Mouse (Mus musculus): ENCODE results near the gene Coq10b. TPM values are rescaled to one million over a fixed set of nuclear protein-coding genes. Genes with fewer than 3 reads are reported as not detected.

The Coq10b gene
- polyA plus RNA-seq, 1 experiment: 6.6 TPM

DNA sequence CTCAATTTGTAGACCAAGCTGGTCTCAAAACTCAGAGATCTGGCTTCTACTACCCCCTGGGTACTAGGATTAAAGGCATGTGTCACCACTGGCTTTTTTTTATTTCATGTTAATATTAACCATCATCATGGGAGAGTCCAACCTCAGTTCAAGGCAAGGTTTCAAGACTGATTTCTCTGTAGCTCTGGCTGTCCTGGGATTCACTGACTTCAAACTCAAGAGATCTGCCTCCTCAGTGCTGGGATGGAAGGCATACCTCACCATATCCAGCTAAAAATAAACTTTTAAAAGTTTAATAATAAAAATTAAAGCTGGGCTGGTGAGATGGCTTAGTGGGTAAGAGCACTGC is 23.8 kb downstream of the Coq10b start:
- Histone ChIP-seq H3K27me3 (ENCODE audit: control insufficient read depth, insufficient read depth, low read length) (no peaks in the 10 kb centered on the region), H3K4me3 (ENCODE audit: low read depth, low read length) (no peak overlapping the region), H3K4me1 (ENCODE audit: control insufficient read depth, insufficient read depth, insufficient read length, low read length) (no peaks in the 10 kb centered on the region), H3K27ac (ENCODE audit: insufficient read depth, low read depth, low read length) (no peak overlapping the region), H3K36me3 (ENCODE audit: control insufficient read depth, insufficient read depth, low read length) (peaks cover 36% of the 10 kb centered on the region)
- TF ChIP-seq CTCF (IDR thresholded peaks at IDR 0.05; ENCODE audit: extremely low read depth, insufficient read length, insufficient replicate concordance, low read depth, low read length) (no peak), POLR2A (IDR thresholded peaks at IDR 0.05; ENCODE audit: low read depth, low read length) (no peak)

DNA sequence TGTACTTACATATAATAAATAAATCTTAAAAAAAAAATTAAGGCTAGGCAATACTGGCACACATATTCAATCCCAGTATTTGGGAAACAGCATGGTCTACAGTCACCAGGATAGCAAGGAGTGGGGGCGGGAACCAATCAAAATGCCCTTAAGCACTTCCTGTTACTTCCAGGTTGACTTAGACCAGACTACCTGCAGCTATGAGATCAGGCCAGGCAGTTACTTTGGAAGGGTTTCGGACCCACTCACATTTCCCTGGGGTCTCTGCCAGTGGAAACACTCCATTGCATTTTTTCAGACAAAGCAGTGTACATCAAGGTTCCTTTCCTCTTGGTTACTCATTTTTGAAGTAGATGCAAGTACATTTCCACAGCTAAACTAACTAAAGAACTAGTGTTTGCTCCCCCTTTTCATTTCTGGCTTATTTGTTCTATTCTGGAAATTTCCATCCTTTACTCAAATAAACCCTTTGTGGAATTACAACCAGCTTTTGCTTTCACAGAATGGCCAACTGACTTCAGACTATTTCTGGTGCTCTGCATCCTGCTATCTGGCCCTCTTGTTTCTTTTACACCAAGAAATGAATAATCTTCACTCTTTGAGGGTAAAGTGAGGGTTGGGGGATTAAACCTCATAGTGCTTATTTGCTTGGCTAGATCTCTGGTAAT is 24.4 kb downstream of the Coq10b start:
- no peak for TF ChIP-seq POLR2A (IDR thresholded peaks at IDR 0.05; ENCODE audit: low read depth, low read length)
- no peak for TF ChIP-seq CTCF (IDR thresholded peaks at IDR 0.05; ENCODE audit: extremely low read depth, insufficient read length, insufficient replicate concordance, low read depth, low read length)
- Histone ChIP-seq H3K27me3 (ENCODE audit: control insufficient read depth, insufficient read depth, low read length) (no peaks in the 10 kb centered on the region), H3K27ac (ENCODE audit: insufficient read depth, low read depth, low read length) (no peak overlapping the region), H3K4me3 (ENCODE audit: low read depth, low read length) (no peak overlapping the region), H3K36me3 (ENCODE audit: control insufficient read depth, insufficient read depth, low read length) (peaks cover 33% of the 10 kb centered on the region), H3K4me1 (ENCODE audit: control insufficient read depth, insufficient read depth, insufficient read length, low read length) (no peaks in the 10 kb centered on the region)
- WGBS: 89% methylated on average over 2 of the region's 2 CpGs

DNA sequence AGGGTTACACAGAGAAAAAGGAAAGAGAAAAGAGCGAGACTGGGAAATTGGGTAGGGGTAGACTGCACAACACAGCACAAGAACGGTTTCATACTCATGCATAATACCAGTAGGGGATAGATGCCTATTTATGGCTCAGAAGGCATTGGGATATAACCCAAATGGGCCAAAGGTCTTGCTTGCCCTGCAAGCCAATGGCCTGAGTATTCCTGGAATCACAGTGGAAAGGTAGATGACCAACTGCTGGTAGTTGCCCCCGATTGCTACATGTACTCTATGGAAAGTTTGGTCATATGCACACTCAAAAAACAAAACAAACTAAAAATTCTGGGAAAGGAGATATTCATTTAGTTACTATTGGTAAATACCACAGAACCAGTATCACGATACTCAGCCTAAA is 27.1 kb downstream of the Coq10b start:
- H3K4me3 ChIP-seq (ENCODE audit: low read depth, low read length): no peak overlapping the region
- H3K27me3 ChIP-seq (ENCODE audit: control insufficient read depth, insufficient read depth, low read length): no peaks in the 10 kb centered on the region
- no peaks in the 10 kb centered on the region for H3K4me1 ChIP-seq (ENCODE audit: control insufficient read depth, insufficient read depth, insufficient read length, low read length)
- no peak overlapping the region for H3K27ac ChIP-seq (ENCODE audit: insufficient read depth, low read depth, low read length)
- no peak for TF ChIP-seq CTCF (IDR thresholded peaks at IDR 0.05; ENCODE audit: extremely low read depth, insufficient read length, insufficient replicate concordance, low read depth, low read length)
- no peak for TF ChIP-seq POLR2A (IDR thresholded peaks at IDR 0.05; ENCODE audit: low read depth, low read length)
- peaks cover 41% of the 10 kb centered on the region for H3K36me3 ChIP-seq (ENCODE audit: control insufficient read depth, insufficient read depth, low read length)
- 83% methylated on average over 4 of the region's 4 CpGs for WGBS

DNA sequence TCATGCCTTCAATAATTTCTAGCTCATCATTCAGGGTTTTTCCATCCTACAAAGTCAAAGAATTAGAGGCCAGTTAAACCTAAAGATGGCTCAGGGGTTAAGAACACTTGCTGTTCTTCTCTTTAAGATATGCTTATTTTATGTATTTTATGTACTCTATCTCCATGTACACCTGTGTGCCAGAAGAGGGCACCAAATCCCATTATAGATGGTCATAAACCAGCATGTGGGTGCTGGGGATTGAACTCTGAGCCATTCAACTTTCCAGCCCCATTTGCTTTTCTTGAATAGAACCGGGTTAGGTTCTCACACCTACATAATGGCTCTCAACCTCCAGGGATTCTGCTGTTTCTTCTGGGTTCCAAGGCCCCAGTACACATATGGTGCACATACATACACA is 29.5 kb downstream of the Coq10b start:
- H3K27me3 ChIP-seq (ENCODE audit: control insufficient read depth, insufficient read depth, low read length): no peaks in the 10 kb centered on the region
- H3K4me3 ChIP-seq (ENCODE audit: low read depth, low read length): no peak overlapping the region
- WGBS: 48% methylated on average over 1 of the region's 1 CpGs
- no peaks in the 10 kb centered on the region for H3K4me1 ChIP-seq (ENCODE audit: control insufficient read depth, insufficient read depth, insufficient read length, low read length)
- TF ChIP-seq POLR2A (IDR thresholded peaks at IDR 0.05; ENCODE audit: low read depth, low read length) (no peak), CTCF (IDR thresholded peaks at IDR 0.05; ENCODE audit: extremely low read depth, insufficient read length, insufficient replicate concordance, low read depth, low read length) (no peak)
- no peak overlapping the region for H3K27ac ChIP-seq (ENCODE audit: insufficient read depth, low read depth, low read length)
- peaks cover 46% of the 10 kb centered on the region for H3K36me3 ChIP-seq (ENCODE audit: control insufficient read depth, insufficient read depth, low read length)

DNA sequence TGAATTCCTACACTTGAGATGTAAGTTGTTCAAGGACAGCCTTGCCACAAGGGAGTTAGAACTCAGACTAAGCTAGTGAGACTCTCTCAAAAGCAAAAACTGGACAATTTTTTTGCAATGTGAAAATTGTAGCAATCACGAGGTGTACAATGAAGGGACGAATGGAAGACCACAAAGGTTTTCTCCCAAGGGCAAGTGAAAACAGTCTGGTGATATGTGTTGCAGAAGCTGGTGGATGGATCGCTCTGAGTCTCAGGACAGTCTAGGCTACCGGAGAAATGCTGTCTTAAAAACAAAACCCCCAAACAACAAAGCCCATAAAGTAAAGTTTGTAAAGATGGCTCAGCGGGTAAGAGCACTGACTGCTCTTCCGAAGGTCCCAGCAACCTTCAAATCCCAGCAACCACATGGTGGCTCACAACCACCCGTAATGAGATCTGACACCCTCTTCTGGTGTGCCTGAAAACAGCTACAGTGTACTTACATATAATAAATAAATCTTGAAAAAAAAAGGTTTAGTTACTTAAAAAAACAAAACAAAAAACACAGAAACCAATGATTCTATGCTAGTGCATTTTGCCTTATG is 33.3 kb downstream of the Coq10b start:
- 20% methylated on average over 7 of the region's 7 CpGs for WGBS
- Histone ChIP-seq H3K27ac (ENCODE audit: insufficient read depth, low read depth, low read length) (no peak overlapping the region), H3K36me3 (ENCODE audit: control insufficient read depth, insufficient read depth, low read length) (peaks cover 32% of the 10 kb centered on the region), H3K4me3 (ENCODE audit: low read depth, low read length) (peak overlapping the region; percentile 20; the same call in 1 of the 2 replicates), H3K27me3 (ENCODE audit: control insufficient read depth, insufficient read depth, low read length) (no peaks in the 10 kb centered on the region), H3K4me1 (ENCODE audit: control insufficient read depth, insufficient read depth, insufficient read length, low read length) (no peaks in the 10 kb centered on the region)
- TF ChIP-seq CTCF (IDR thresholded peaks at IDR 0.05; ENCODE audit: extremely low read depth, insufficient read length, insufficient replicate concordance, low read depth, low read length): no peak

DNA sequence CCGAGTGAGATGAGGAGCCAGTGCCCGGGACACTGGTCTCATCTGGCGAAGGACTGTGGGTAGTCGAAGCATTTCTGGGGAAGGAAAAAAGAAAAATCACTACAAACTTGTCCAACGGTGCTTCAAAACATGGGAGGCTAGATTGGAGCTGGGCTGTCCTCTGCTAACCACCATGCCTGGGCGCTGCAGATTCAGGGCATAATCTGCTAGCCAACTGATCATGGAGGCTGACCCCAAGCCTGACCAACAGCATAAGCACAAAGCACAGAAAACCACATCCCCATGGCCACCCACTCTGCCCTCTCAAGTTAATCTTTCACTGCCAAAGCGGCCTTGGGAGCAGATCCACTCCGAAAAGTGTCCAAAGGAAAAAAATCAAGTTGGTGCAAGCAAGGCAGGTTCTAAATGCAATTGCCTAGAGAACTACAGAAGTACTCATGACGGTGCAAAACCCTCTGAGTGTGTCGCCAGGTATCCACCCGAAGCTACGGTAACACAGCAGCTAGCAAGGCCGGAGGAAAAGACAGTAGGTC is 34.4 kb downstream of the Coq10b start:
- under 1% methylated on average over 13 of the region's 13 CpGs for WGBS

DNA sequence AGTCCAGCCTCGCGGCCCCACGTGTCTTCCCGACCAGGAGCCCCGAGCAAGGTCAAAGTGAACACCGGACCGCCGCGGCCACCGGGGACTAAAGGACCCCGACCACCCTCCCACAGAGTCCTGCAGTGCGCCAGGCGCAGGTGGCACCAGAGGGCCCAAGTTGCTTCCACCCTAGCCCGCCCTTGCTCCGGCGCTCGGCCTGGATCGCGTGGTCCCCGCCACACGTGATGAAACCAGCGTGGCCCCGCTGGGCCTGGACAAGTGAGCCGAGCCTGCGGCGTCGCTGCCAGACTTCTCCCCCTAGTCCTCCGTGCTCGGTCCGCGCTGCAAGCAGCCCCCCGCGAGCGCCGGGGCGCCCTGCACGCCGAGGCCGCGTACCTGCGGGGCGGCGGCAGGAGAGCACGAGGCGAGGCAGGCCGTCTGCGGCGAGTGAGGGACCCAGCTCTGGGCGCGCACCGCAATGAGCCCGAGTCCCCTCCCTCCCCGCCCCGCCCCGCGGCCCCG is 34.9 kb downstream of the Coq10b start:
- 1% methylated on average over 51 of the region's 57 CpGs for WGBS
- Histone ChIP-seq H3K36me3 (ENCODE audit: control insufficient read depth, insufficient read depth, low read length) (peaks cover 26% of the 10 kb centered on the region), H3K4me1 (ENCODE audit: control insufficient read depth, insufficient read depth, insufficient read length, low read length) (no peaks in the 10 kb centered on the region), H3K4me3 (ENCODE audit: low read depth, low read length) (peak overlapping the region; percentile 83), H3K27me3 (ENCODE audit: control insufficient read depth, insufficient read depth, low read length) (no peaks in the 10 kb centered on the region), H3K27ac (ENCODE audit: insufficient read depth, low read depth, low read length) (peak overlapping the region; percentile 76)
- peak; percentile 73 for TF ChIP-seq POLR2A (IDR thresholded peaks at IDR 0.05; ENCODE audit: low read depth, low read length)
- no peak for TF ChIP-seq CTCF (IDR thresholded peaks at IDR 0.05; ENCODE audit: extremely low read depth, insufficient read length, insufficient replicate concordance, low read depth, low read length)

More for the DNA sequence above, 34.4 kb downstream of the Coq10b start:
- no peaks in the 10 kb centered on the region for H3K4me1 ChIP-seq (ENCODE audit: control insufficient read depth, insufficient read depth, insufficient read length, low read length)
- no peak for TF ChIP-seq POLR2A (IDR thresholded peaks at IDR 0.05; ENCODE audit: low read depth, low read length)
- no peak for TF ChIP-seq CTCF (IDR thresholded peaks at IDR 0.05; ENCODE audit: extremely low read depth, insufficient read length, insufficient replicate concordance, low read depth, low read length)
- peak overlapping the region; percentile 76 for H3K27ac ChIP-seq (ENCODE audit: insufficient read depth, low read depth, low read length)
- H3K36me3 ChIP-seq (ENCODE audit: control insufficient read depth, insufficient read depth, low read length): peaks cover 31% of the 10 kb centered on the region
- peak overlapping the region; percentile 83 for H3K4me3 ChIP-seq (ENCODE audit: low read depth, low read length)
- H3K27me3 ChIP-seq (ENCODE audit: control insufficient read depth, insufficient read depth, low read length): no peaks in the 10 kb centered on the region
